Mouse (Mus musculus): ENCODE results near the gene Olfr734. TPM values are rescaled to one million over a fixed set of nuclear protein-coding genes. Genes with fewer than 3 reads are reported as not detected.

The Olfr734 gene
- polyA plus RNA-seq (2015; fragmentation: Nextera tagmentation; extraction: Ambion mirVana) = not detected in 2 replicates

GRCm38 (mm10) chr14:50326661-50327060 is at the start of gene Olfr734:
Gene Olfr734, minus strand, starts transcription at chr14:50326761.
- Histone ChIP-seq H3K27me3 (replicated peaks) (no peaks in the 10 kb centered on the region), H3K9me3 (no peaks in the 10 kb centered on the region), H3K27ac (no peak within 1 kb of the TSS), H3K4me3 (replicated peaks) (no peak within 1 kb of the TSS), H3K9ac (no peak within 1 kb of the TSS), H3K36me3 (no peaks in the 10 kb centered on the region), H3K4me2 (replicated peaks) (no peak within 1 kb of the TSS), H3K4me1 (replicated peaks) (no peaks in the 10 kb centered on the region)
- 64% methylated on average over 1 of the region's 1 CpGs for WGBS
- ATAC-seq = no peak

DNA sequence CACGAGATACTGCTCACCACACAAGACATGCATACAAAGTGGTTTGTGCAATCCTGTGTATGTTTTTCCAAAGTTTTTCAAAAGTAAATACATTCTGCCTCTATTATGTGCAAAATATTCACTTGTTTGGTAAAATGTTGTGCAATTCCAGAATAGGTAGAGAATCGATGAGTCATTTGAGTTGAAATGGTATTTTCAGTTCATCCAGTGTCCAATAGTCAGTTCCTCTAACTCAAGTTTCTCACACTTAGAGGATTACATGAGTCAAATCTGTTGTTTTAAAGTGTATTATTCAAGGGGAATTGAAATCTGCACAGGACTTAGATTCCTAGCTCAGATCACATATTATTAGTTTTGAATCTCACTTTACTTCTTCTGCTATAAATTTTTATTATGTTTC is 37.0 kb upstream of the Olfr734 start:
- Histone ChIP-seq H3K4me3 (replicated peaks) (no peak overlapping the region), H3K4me2 (replicated peaks) (no peak overlapping the region), H3K36me3 (no peaks in the 10 kb centered on the region), H3K27me3 (replicated peaks) (no peaks in the 10 kb centered on the region), H3K27ac (no peak overlapping the region), H3K4me1 (replicated peaks) (no peaks in the 10 kb centered on the region), H3K9me3 (no peaks in the 10 kb centered on the region), H3K9ac (no peak overlapping the region)
- WGBS = 85% methylated on average over 2 of the region's 2 CpGs
- no peak for ATAC-seq

DNA sequence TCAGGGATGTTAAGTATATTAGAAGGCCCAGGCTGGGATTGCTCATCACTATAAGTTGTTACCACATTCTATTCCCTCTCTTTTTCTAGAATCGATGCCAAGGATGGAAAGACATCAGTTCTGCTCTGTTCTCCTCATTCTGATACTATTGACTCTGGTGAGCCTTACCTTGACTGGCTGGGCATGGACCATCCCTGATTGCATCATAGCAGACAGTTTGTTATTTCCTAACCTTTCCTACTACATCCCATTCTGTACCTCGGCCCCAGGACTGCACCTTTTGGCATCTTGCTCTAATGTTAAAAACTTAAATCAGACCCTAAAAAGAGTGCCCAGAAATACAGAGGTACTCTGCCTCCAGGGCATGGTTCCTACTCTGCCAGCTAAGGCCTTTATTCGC is 33.9 kb upstream of the Olfr734 start:
- Histone ChIP-seq H3K4me3 (replicated peaks) (no peak overlapping the region), H3K27me3 (replicated peaks) (no peaks in the 10 kb centered on the region), H3K36me3 (no peaks in the 10 kb centered on the region), H3K9ac (no peak overlapping the region), H3K9me3 (no peaks in the 10 kb centered on the region), H3K4me2 (replicated peaks) (no peak overlapping the region), H3K4me1 (replicated peaks) (no peaks in the 10 kb centered on the region), H3K27ac (no peak overlapping the region)
- WGBS = 83% methylated on average over 3 of the region's 3 CpGs
- ATAC-seq = no peak

DNA sequence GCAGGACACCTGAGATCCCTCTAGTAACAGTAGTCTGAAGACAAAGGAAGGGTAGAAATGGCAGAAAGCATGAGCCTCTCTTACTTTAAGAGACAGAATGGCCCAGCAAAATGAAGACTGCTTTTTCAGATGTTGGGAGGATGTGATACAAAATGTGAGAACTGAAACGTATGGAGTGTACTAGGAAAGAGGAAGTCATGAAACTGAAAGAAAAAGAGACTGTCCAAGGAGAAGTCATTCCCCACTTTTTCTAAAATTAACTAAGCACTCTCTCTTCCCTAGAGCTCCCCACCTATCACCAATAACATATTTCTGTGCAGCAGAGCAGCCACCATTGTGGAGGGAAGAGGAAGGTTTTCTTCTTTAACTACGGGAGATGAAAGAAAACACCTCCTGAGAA is 31.0 kb upstream of the Olfr734 start, which contains the start of gene Tlr11:
TSS of gene Tlr11 (plus strand) at position 322 of the 400 bp plus-strand sequence.
- Histone ChIP-seq H3K9ac (no peak within 1 kb of the TSS), H3K36me3 (no peaks in the 10 kb centered on the region), H3K27me3 (replicated peaks) (no peaks in the 10 kb centered on the region), H3K9me3 (no peaks in the 10 kb centered on the region), H3K4me3 (replicated peaks) (no peak within 1 kb of the TSS), H3K4me1 (replicated peaks) (no peaks in the 10 kb centered on the region), H3K27ac (no peak within 1 kb of the TSS), H3K4me2 (replicated peaks) (no peak within 1 kb of the TSS)
- no peak for ATAC-seq
- 76% methylated on average over 2 of the region's 2 CpGs for WGBS

- WGBS = 57% methylated on average over 2 of the region's 2 CpGs
Measured at GRCm38 (mm10) chr14:50356725-50357124, 30.2 kb upstream of the Olfr734 start.

DNA sequence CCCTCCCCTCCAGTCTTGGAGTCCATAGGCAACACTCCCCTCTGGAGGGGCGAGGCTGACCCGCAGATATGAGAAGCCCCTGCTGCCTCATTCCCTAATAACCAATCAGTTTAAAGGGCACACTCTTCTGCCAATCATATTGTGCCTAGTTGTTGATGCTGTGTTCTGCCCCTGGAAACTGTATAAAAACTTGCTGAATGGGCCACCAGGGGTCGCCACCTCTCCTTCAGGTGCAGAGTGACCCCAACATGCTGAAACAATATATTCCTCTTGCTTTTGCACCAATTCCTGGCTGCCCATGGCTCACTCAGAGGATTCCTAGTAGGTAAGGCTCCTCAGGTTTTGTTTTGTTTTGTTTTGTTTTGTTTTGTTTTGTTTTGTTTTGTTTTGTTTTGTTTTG is 25.9 kb upstream of the Olfr734 start:
- no peak overlapping the region for H3K9ac ChIP-seq
- no peak overlapping the region for H3K4me2 ChIP-seq (replicated peaks)
- no peaks in the 10 kb centered on the region for H3K4me1 ChIP-seq (replicated peaks)
- no peaks in the 10 kb centered on the region for H3K9me3 ChIP-seq
- no peaks in the 10 kb centered on the region for H3K36me3 ChIP-seq
- H3K27me3 ChIP-seq (replicated peaks) = no peaks in the 10 kb centered on the region
- no peak for ATAC-seq
- no peak overlapping the region for H3K4me3 ChIP-seq (replicated peaks)
- WGBS = 54% methylated on average over 3 of the region's 3 CpGs
- H3K27ac ChIP-seq = no peak overlapping the region

More at GRCm38 (mm10) chr14:50356725-50357124, 30.2 kb upstream of the Olfr734 start:
- Histone ChIP-seq H3K9ac (no peak overlapping the region), H3K4me1 (replicated peaks) (no peaks in the 10 kb centered on the region), H3K27ac (no peak overlapping the region), H3K27me3 (replicated peaks) (no peaks in the 10 kb centered on the region), H3K4me2 (replicated peaks) (no peak overlapping the region), H3K36me3 (no peaks in the 10 kb centered on the region), H3K4me3 (replicated peaks) (no peak overlapping the region), H3K9me3 (no peaks in the 10 kb centered on the region)
- ATAC-seq = no peak

GRCm38 (mm10) chr14:50348796-50349195 is 22.2 kb upstream of the Olfr734 start, which contains the start of gene Olfr735:
Gene Olfr735, minus strand, starts transcription at chr14:50348872.
- no peaks in the 10 kb centered on the region for H3K9me3 ChIP-seq
- 89% methylated on average over 2 of the region's 2 CpGs for WGBS
- H3K36me3 ChIP-seq = no peaks in the 10 kb centered on the region
- no peak within 1 kb of the TSS for H3K27ac ChIP-seq
- H3K27me3 ChIP-seq (replicated peaks) = no peaks in the 10 kb centered on the region
- no peak within 1 kb of the TSS for H3K4me3 ChIP-seq (replicated peaks)
- no peaks in the 10 kb centered on the region for H3K4me1 ChIP-seq (replicated peaks)
- no peak within 1 kb of the TSS for H3K9ac ChIP-seq
- H3K4me2 ChIP-seq (replicated peaks) = no peak within 1 kb of the TSS
- no peak for ATAC-seq

DNA sequence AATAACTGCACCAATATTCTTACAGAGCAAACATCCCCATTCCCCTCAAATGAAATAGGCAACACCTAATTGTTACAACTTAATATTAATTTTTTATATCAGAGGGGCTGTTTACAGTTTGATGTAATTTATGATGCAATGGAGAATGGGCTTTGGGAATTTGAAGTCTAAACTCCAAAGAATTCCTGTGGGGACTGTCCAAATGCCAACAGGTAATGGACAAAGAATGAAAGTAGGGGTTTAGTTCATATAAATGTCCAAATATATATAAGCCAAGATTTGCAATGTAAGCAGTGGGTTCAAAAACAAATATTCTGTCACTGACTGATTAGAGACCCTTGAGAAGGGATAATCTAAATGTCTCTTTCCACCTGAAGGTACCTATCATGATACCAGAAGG is 25.1 kb downstream of the Olfr734 start, which contains the start of gene Olfr733:
TSS of gene Olfr733 (minus strand) at position 101 of the 400 bp plus-strand sequence.
- Histone ChIP-seq H3K4me3 (replicated peaks) (no peak within 1 kb of the TSS), H3K36me3 (no peaks in the 10 kb centered on the region), H3K9ac (no peak within 1 kb of the TSS), H3K9me3 (no peaks in the 10 kb centered on the region), H3K4me2 (replicated peaks) (no peak within 1 kb of the TSS), H3K4me1 (replicated peaks) (no peaks in the 10 kb centered on the region), H3K27ac (no peak within 1 kb of the TSS), H3K27me3 (replicated peaks) (no peaks in the 10 kb centered on the region)
- ATAC-seq = no peak

DNA sequence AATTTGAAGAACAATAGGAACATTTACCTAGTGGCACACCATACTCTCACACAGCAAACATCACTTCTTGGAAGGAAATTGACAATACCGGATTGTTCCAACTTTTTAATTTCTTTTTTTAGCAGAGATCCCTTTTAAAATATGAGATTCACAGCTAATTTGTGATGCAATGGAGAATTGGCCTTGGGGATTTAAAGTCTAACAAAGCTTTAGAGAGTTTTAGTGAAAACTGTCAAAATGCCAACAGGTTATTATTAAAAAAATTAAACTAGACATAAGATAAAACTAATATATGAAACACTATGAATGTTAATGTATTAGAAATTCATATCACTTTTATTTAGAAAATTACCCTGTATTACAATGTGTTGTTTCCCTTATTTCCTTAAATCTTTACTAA is 42.5 kb downstream of the Olfr734 start, which contains the start of gene Olfr732:
TSS of gene Olfr732 (minus strand) at position 101 of the 400 bp plus-strand sequence.
- Histone ChIP-seq H3K4me2 (replicated peaks) (no peak within 1 kb of the TSS), H3K4me1 (replicated peaks) (no peaks in the 10 kb centered on the region), H3K9ac (no peak within 1 kb of the TSS), H3K4me3 (replicated peaks) (no peak within 1 kb of the TSS), H3K27ac (no peak within 1 kb of the TSS), H3K27me3 (replicated peaks) (no peaks in the 10 kb centered on the region), H3K36me3 (no peaks in the 10 kb centered on the region), H3K9me3 (no peaks in the 10 kb centered on the region)
- ATAC-seq = no peak
- WGBS = 89% methylated on average over 1 of the region's 1 CpGs

Other genes starting within 250 kb of the Olfr734 start
- not detected in 2 replicates for gene Olfr726, start 235.8 kb downstream of the Olfr734 start, polyA plus RNA-seq (2015; fragmentation: Nextera tagmentation; extraction: Ambion mirVana)
- gene Olfr727, start 203.6 kb downstream of the Olfr734 start, polyA plus RNA-seq (2015; fragmentation: Nextera tagmentation; extraction: Ambion mirVana) = not detected in 2 replicates
- not detected in 2 replicates for gene Olfr728, start 184.1 kb downstream of the Olfr734 start, polyA plus RNA-seq (2015; fragmentation: Nextera tagmentation; extraction: Ambion mirVana)
- gene Olfr729, start 173.9 kb downstream of the Olfr734 start, polyA plus RNA-seq (2015; fragmentation: Nextera tagmentation; extraction: Ambion mirVana) = not detected in 2 replicates
- gene Olfr730, start 138.6 kb downstream of the Olfr734 start, polyA plus RNA-seq (2015; fragmentation: Nextera tagmentation; extraction: Ambion mirVana) = not detected in 2 replicates
- not detected in 2 replicates for gene Olfr731, start 84.9 kb downstream of the Olfr734 start, polyA plus RNA-seq (2015; fragmentation: Nextera tagmentation; extraction: Ambion mirVana)
- gene Olfr732, start 42.6 kb downstream of the Olfr734 start, polyA plus RNA-seq (2015; fragmentation: Nextera tagmentation; extraction: Ambion mirVana) = not detected in 2 replicates
- gene Olfr733, start 25.2 kb downstream of the Olfr734 start, polyA plus RNA-seq (2015; fragmentation: Nextera tagmentation; extraction: Ambion mirVana) = not detected in 2 replicates
- gene Olfr735, start 22.1 kb upstream of the Olfr734 start, polyA plus RNA-seq (2015; fragmentation: Nextera tagmentation; extraction: Ambion mirVana) = not detected in 2 replicates
- gene Tlr11, start 31.2 kb upstream of the Olfr734 start, polyA plus RNA-seq (2015; fragmentation: Nextera tagmentation; extraction: Ambion mirVana) = 0.10 TPM in 1 of 2 replicates, not detected in the other
- gene Olfr736, start 54.4 kb upstream of the Olfr734 start, polyA plus RNA-seq (2015; fragmentation: Nextera tagmentation; extraction: Ambion mirVana) = not detected in 2 replicates
- not detected in 2 replicates for gene Olfr738, start 80.8 kb upstream of the Olfr734 start, polyA plus RNA-seq (2015; fragmentation: Nextera tagmentation; extraction: Ambion mirVana)
- not detected in 2 replicates for gene Olfr739, start 91.9 kb upstream of the Olfr734 start, polyA plus RNA-seq (2015; fragmentation: Nextera tagmentation; extraction: Ambion mirVana)
- not detected in 2 replicates for gene Olfr740, start 118.8 kb upstream of the Olfr734 start, polyA plus RNA-seq (2015; fragmentation: Nextera tagmentation; extraction: Ambion mirVana)
- not detected in 2 replicates for gene Olfr741, start 146.0 kb upstream of the Olfr734 start, polyA plus RNA-seq (2015; fragmentation: Nextera tagmentation; extraction: Ambion mirVana)
- gene Olfr742, start 176.8 kb upstream of the Olfr734 start, polyA plus RNA-seq (2015; fragmentation: Nextera tagmentation; extraction: Ambion mirVana) = not detected in 2 replicates
- not detected in 2 replicates for gene Olfr743, start 195.1 kb upstream of the Olfr734 start, polyA plus RNA-seq (2015; fragmentation: Nextera tagmentation; extraction: Ambion mirVana)